Mouse (Mus musculus) liver, embryonic 14.5 days (tissue): ENCODE results near the gene Gm14391.
"Not testable (repeated sequence)": the region's sequence is repeated elsewhere in the genome, so short reads cannot be mapped to it uniquely, and the experiment has no call there.

Experiments
- CTCF ChIP-seq: IDR thresholded peaks from 2 replicates; pipeline ENCODE4 v1.5.1; 2016; ENCODE audit warnings: antibody characterized with exemption, low read depth, control low read depth
- EP300 ChIP-seq: IDR thresholded peaks from 2 replicates; pipeline ENCODE4 v1.6.1; 2016; ENCODE audit warnings: antibody characterized with exemption, low read depth

- TF ChIP-seq EP300, CTCF: not testable (repeated sequence)
These were observed 41.6 kb downstream of the Gm14391 start for GRCm38 (mm10) chr2:175165110-175165509.
